In the genomic region with DNA sequence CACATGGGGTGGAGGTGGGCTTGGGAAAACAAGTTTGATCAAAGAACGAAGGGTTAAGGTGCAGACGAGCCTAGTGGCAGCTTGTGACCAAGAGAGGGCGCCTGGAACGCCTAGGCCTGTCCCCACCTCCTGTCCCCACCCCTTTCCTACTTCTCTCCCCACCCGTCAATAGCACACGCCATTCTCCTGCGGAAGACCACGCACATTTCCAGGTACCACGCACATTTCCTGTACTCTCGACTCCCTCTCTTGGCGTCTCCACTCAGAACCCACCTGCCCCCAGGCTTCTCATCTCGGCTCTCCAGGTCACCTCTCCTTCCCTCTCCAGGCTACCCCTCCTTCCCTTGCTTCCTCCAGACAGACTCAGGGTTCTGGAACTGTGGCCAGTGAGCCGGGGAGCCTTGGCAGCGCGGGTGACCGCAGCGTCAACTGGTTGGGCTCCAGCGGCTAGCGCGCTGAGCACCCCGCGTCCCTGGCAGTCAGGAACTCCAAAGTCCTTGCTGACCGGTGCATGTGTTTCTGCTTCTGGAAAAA, we compare ENCODE assay signal across 2 mouse cellular contexts.
TF ChIP-seq lines count a peak whose summit lies in the region.

No protein-coding gene starts in this region.

TF ChIP-seq in C2C12, 6 proteins besides CTCF, POLR2A, EP300 and RAD21:
- peak; percentile 18 for TF ChIP-seq MAX (IDR thresholded peaks at IDR 0.05)
- no peak for TF ChIP-seq CEBPB (IDR thresholded peaks at IDR 0.05; ENCODE audit: low read depth)
- no peak for TF ChIP-seq FOSL1 (IDR thresholded peaks at IDR 0.05; ENCODE audit: insufficient read depth, low read length, poor library complexity, severe bottlenecking)

TF ChIP-seq in myocyte, 11 proteins besides CTCF, POLR2A, EP300 and RAD21:
- TF ChIP-seq POLR2AphosphoS2 (IDR thresholded peaks at IDR 0.05; ENCODE audit: insufficient read length, low read depth), result peak; percentile 66
- TF ChIP-seq MYOD1 (IDR thresholded peaks at IDR 0.05; ENCODE audit: control insufficient read depth in 1 of 3, insufficient read length in 2 of 3, low read depth in 2 of 3), result peak in 2 of 3 experiments; percentile 20 to 54
- peak in 2 of 3 experiments; percentile 59 to 69 for TF ChIP-seq MYOG (IDR thresholded peaks at IDR 0.05; ENCODE audit: control insufficient read depth in 1 of 3, insufficient read depth in 1 of 3, insufficient read length in 2 of 3, low read depth in 2 of 3)
- TF ChIP-seq SRF (IDR thresholded peaks at IDR 0.05; ENCODE audit: control insufficient read depth, insufficient read length, low read depth), result no peak
